ENCODE assay signal across 25 mouse cellular contexts in the genomic region with DNA sequence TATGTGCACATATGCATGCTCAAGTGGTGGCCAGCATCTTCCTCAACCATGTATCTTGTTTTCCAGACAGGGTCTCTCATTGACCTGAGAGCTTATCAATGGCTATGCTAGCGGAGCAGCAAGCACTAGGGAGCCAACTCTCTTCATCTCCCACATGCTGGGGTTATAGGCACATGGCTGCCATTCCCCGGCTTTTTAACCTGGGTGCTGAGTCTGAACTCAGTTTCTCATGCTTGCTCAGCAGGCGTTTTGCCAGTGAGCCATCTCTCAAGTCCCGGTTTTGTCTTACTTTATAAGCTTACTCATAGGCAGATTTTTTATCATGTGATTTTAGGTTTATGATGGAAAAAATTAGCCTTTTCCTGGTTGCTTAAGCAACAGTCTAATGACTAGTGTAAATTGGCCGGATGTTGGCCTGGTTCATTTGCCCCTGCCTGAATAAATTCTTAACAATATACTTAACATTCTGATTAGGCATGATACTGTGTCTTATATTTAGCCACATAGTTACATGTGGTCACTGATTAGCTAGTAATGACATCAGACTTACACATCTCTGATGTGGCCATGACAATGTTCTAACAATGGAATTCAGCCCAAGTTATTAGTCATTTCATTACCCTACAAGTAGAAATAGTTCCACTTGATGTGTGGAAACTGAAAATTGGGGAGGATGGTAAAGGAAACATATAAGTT. TPM values are rescaled to one million over a fixed set of nuclear protein-coding genes. Genes with fewer than 3 reads are reported as not detected.
DNase-seq lines count a peak whose midpoint lies in the region; TF ChIP-seq lines count a peak whose summit lies in the region.
"Had no signal": no experiment of that assay in that cellular context is flagged by ENCODE, and none has a peak within 500 bp of the region (broad histone marks: within the 10 kb centered on the region; RNA-seq: fewer than 3 reads in every experiment).

No protein-coding gene starts in this region.

- peaks cover 15% of the 10 kb centered on the region for H3K4me1 ChIP-seq in bone marrow macrophage, adult 2 months (ENCODE audit: control insufficient read depth, insufficient read depth, low read length)
- H3K4me1 ChIP-seq: embryonic facial prominence, embryonic 13.5 days; heart, embryonic 13.5 days; limb, embryonic 13.5 days; liver, embryonic 12.5 days; midbrain, embryonic 12.5 days had no signal

- no peak for TF ChIP-seq POLR2A in bone marrow macrophage, adult 2 months (IDR thresholded peaks at IDR 0.05; ENCODE audit: borderline replicate concordance, low read depth, low read length)

- H3K4me3 ChIP-seq in bone marrow macrophage, adult 2 months (ENCODE audit: insufficient read depth, low read length), result no peak overlapping the region
- no peak overlapping the region for H3K4me3 ChIP-seq in layer of hippocampus, adult 2 months
- H3K4me3 ChIP-seq: embryonic facial prominence, embryonic 13.5 days; heart, embryonic 13.5 days; limb, embryonic 13.5 days; liver, embryonic 12.5 days; midbrain, embryonic 12.5 days had no signal

- peak overlapping the region; percentile 1; the same call in 1 of the 2 replicates for H3K27ac ChIP-seq in bone marrow macrophage, adult 2 months (ENCODE audit: insufficient read depth, low read depth, low read length)
- H3K27ac ChIP-seq in layer of hippocampus, adult 2 months, result no peak overlapping the region
- H3K27ac ChIP-seq: embryonic facial prominence, embryonic 13.5 days; heart, embryonic 13.5 days; hindbrain, postnatal 0 days; limb, embryonic 13.5 days; liver, embryonic 12.5 days; midbrain, embryonic 12.5 days had no signal

- peak; percentile 87 for DNase-seq in 416B (ENCODE audit: low read depth)
- peak; percentile 60 for DNase-seq in CD4-positive, CD25-positive, alpha-beta regulatory T cell, adult 2 months (ENCODE audit: low read depth, low spot score)
- peak; percentile 25 for DNase-seq in naive thymus-derived CD4-positive, alpha-beta T cell, adult 2 months (ENCODE audit: low read depth)
- no peak for DNase-seq in right cerebral cortex, postnatal 10 days (ENCODE audit: low spot score in 2 of 2)
- DNase-seq in layer of hippocampus, adult 2 months (ENCODE audit: low spot score in 2 of 2), result no peak
- no peak for DNase-seq in right cerebral cortex, postnatal 14 days
- DNase-seq: cerebellum, adult 8-10 months; cerebellum, postnatal 36 days; embryo, embryonic 11 days; gastrocnemius, postnatal 14 days; heart, adult 18-20 months; heart, postnatal 14 days; kidney, adult 9 months; kidney, postnatal 14 days; lung, adult 18-20 months; lung, postnatal 10 days; thymus, postnatal 14 days had no signal

- no peak for TF ChIP-seq CTCF in bone marrow macrophage, adult 2 months (IDR thresholded peaks at IDR 0.05; ENCODE audit: low read depth, low read length)
- TF ChIP-seq CTCF in layer of hippocampus, adult 2 months (conservative IDR thresholded peaks at IDR 0.05), result no peak

RNA-seq across cellular contexts. Expression of a gene that starts 6.4 kb away (rescaled TPM):
- 12.6 and 13.4 TPM in 2 replicates for polyA plus RNA-seq in bone marrow macrophage, adult 2 months (2012; ENCODE audit: insufficient read depth, insufficient read length, missing spikeins)
- 10 to 100 TPM; 21.1 to 22.0 TPM for total RNA-seq in layer of hippocampus, adult 2 months (2021)

RNA-seq across cellular contexts. Expression of a gene that starts 47.9 kb away (rescaled TPM):
- polyA plus RNA-seq in bone marrow macrophage, adult 2 months (2012; ENCODE audit: insufficient read depth, insufficient read length, missing spikeins), result 76.0 and 78.0 TPM in 2 replicates
- total RNA-seq in layer of hippocampus, adult 2 months (2021), result 1 to 10 TPM in 1 of 2 experiments, under 1 TPM in 1; 0.88 to 2.0 TPM
- polyA plus RNA-seq: hindbrain, embryonic 11.5 days had no signal

Comparison
In these comparisons a context has a peak if more than half of its experiments do, and no peak if none do; other contexts are left out.
1. DNase-seq: peak in 416B (single experiment), CD4-positive, CD25-positive, alpha-beta regulatory T cell, adult 2 months (single experiment) and naive thymus-derived CD4-positive, alpha-beta T cell, adult 2 months (single experiment); none in right cerebral cortex, postnatal 10 days (0 of 2), layer of hippocampus, adult 2 months (0 of 2) and right cerebral cortex, postnatal 14 days (single experiment).